Mouse (Mus musculus): Measurements from ENCODE around the gene 1700037C18Rik. TPM values are rescaled to one million over a fixed set of nuclear protein-coding genes. Genes with fewer than 3 reads are reported as not detected.

1700037C18Rik gene
- polyA plus RNA-seq, 1 experiment from 2014 or later: 6.5 TPM

Small RNAs within 50 kb of the gene (microRNA-seq; reads per million reads assigned to microRNA genes)
- not detected for gene Gm23493

Other genes starting within 250 kb of the 1700037C18Rik start
- gene Mefv, start 190.6 kb downstream of the 1700037C18Rik start, polyA plus RNA-seq (2016; fragmentation: Nextera tagmentation; extraction: Ambion mirVana): not detected in 2 replicates
- 28.6 and 29.5 TPM in 2 replicates for gene Zfp263, start 164.6 kb downstream of the 1700037C18Rik start, polyA plus RNA-seq (2016; fragmentation: Nextera tagmentation; extraction: Ambion mirVana)
- not detected in 2 replicates for gene Olfr15, start 77.8 kb downstream of the 1700037C18Rik start, polyA plus RNA-seq (2016; fragmentation: Nextera tagmentation; extraction: Ambion mirVana)
- gene Zfp174, start 61.4 kb downstream of the 1700037C18Rik start, polyA plus RNA-seq (2016; fragmentation: Nextera tagmentation; extraction: Ambion mirVana): 1.3 and 1.4 TPM in 2 replicates
- gene Naa60, start 36.3 kb downstream of the 1700037C18Rik start, polyA plus RNA-seq (2016; fragmentation: Nextera tagmentation; extraction: Ambion mirVana): 36.1 and 41.1 TPM in 2 replicates
- gene Zfp597, start 24.1 kb downstream of the 1700037C18Rik start, polyA plus RNA-seq (2016; fragmentation: Nextera tagmentation; extraction: Ambion mirVana): 6.5 and 7.8 TPM in 2 replicates
- gene Gm20695, start 24.0 kb downstream of the 1700037C18Rik start, polyA plus RNA-seq (2016; fragmentation: Nextera tagmentation; extraction: Ambion mirVana): 1.5 TPM in 1 of 2 replicates, not detected in the other
- 13.5 and 16.6 TPM in 2 replicates for gene Cluap1, start 112 bp upstream of the 1700037C18Rik start, polyA plus RNA-seq (2016; fragmentation: Nextera tagmentation; extraction: Ambion mirVana)
- 1.6 TPM in 2 replicates for gene Nlrc3, start 67.9 kb upstream of the 1700037C18Rik start, polyA plus RNA-seq (2016; fragmentation: Nextera tagmentation; extraction: Ambion mirVana)
- 14.8 and 18.2 TPM in 2 replicates for gene Slx4, start 95.1 kb upstream of the 1700037C18Rik start, polyA plus RNA-seq (2016; fragmentation: Nextera tagmentation; extraction: Ambion mirVana)
- gene Dnase1, start 128.3 kb upstream of the 1700037C18Rik start, polyA plus RNA-seq (2016; fragmentation: Nextera tagmentation; extraction: Ambion mirVana): 3.4 and 5.0 TPM in 2 replicates
- 97.3 and 102 TPM in 2 replicates for gene Trap1, start 169.1 kb upstream of the 1700037C18Rik start, polyA plus RNA-seq (2016; fragmentation: Nextera tagmentation; extraction: Ambion mirVana)